Mouse (Mus musculus): Measurements from ENCODE around the gene Sema5b. TPM values are rescaled to one million over a fixed set of nuclear protein-coding genes. Genes with fewer than 3 reads are reported as not detected.

Gene Sema5b
- polyA plus RNA-seq, 1 experiment from 2014 or later, result 0.92 TPM

DNA sequence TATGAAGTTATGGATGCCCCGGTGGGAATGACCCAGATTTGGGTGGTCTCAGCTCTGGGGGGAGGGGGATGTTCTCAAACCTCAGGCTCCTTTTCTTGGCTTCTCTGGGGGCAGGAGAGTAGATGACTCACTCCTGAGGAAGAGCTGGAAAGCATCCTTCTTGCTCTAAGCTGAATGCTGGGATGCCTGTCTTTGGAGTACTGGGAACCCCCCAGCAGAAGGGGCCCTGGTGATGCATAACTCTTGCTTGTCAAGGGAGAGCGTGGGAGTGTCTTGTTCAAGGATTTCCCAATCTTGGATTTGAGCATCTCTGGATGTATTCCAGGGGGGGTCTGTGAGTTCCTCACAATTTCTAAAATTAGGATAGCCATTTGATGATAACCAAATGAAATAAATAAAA is 82.1 kb downstream of the Sema5b start:
- Histone ChIP-seq H3K4me1 (ENCODE audit: insufficient read depth, low read depth, low read length) (no peaks in the 10 kb centered on the region), H3K27me3 (replicated peaks; ENCODE audit: insufficient read depth, low read length) (no peaks in the 10 kb centered on the region), H3K27ac (ENCODE audit: low read length) (no peak overlapping the region), H3K9ac (replicated peaks; ENCODE audit: low read depth) (no peak overlapping the region), H3K36me3 (ENCODE audit: insufficient read depth, low read length) (no peaks in the 10 kb centered on the region), H3K4me3 (ENCODE audit: low read depth, low read length) (no peak overlapping the region), H3K4me2 (replicated peaks; ENCODE audit: low read depth, low read length) (no peak overlapping the region), H3K9me3 (ENCODE audit: low read length) (no peaks in the 10 kb centered on the region)
- TF ChIP-seq CTCF (IDR thresholded peaks at IDR 0.05) (no peak), EP300 (IDR thresholded peaks at IDR 0.05) (no peak)
- WGBS, result 68% methylated on average over 2 of the region's 2 CpGs
- ATAC-seq, result no peak
- DNase-seq (ENCODE audit: low spot score), result no peak

DNA sequence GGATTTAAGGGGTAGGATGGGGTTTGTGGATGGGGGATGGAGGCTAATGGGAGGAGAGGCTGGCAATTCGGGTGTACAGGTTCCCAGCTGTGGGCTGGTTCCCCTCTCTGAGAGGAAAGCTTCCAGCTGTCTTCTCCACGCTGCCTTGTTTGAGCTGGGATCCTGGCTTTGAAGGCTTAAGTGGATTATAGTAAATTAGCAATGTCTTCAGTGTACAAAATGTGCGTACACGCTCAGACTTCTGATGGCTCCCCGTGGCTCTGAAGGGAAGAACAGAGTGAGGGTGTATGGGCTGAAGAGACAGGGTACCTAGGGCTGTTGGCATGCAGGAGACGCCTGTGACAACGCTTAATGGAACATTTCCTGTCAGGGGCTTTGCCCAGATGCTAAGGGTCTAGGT is 83.0 kb downstream of the Sema5b start:
- ATAC-seq (no peak), DNase-seq (ENCODE audit: low spot score) (no peak)
- no peak overlapping the region for H3K9ac ChIP-seq (replicated peaks; ENCODE audit: low read depth)
- H3K27ac ChIP-seq (ENCODE audit: low read length), result no peak overlapping the region
- H3K9me3 ChIP-seq (ENCODE audit: low read length), result no peaks in the 10 kb centered on the region
- TF ChIP-seq CTCF (IDR thresholded peaks at IDR 0.05), result no peak
- no peak for TF ChIP-seq EP300 (IDR thresholded peaks at IDR 0.05)
- H3K4me1 ChIP-seq (ENCODE audit: insufficient read depth, low read depth, low read length), result no peaks in the 10 kb centered on the region
- no peaks in the 10 kb centered on the region for H3K36me3 ChIP-seq (ENCODE audit: insufficient read depth, low read length)
- H3K4me2 ChIP-seq (replicated peaks; ENCODE audit: low read depth, low read length), result no peak overlapping the region
- no peak overlapping the region for H3K4me3 ChIP-seq (ENCODE audit: low read depth, low read length)
- WGBS, result 59% methylated on average over 7 of the region's 7 CpGs
- no peaks in the 10 kb centered on the region for H3K27me3 ChIP-seq (replicated peaks; ENCODE audit: insufficient read depth, low read length)

DNA sequence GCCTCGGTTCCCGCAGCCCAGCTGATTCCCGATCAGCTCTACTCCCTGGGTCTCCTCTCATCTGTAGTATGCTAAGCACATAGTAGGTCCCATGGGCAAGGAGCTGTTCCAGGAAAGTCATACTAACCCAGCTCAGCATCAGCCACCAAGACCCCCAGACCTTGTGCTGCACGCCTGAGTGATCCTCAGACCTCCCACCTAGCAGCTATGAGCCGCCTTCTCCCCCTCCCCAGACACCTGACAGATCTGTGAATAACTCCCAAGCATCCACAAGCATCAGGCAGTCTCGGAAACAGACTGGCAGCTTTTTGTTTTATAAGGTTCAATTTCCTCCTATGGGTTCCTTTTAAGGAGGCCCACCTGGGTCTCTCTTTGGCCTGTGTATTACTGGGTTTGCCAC is 83.9 kb downstream of the Sema5b start:
- H3K4me1 ChIP-seq (ENCODE audit: insufficient read depth, low read depth, low read length), result no peaks in the 10 kb centered on the region
- H3K4me3 ChIP-seq (ENCODE audit: low read depth, low read length), result no peak overlapping the region
- no peak for DNase-seq (ENCODE audit: low spot score)
- no peaks in the 10 kb centered on the region for H3K27me3 ChIP-seq (replicated peaks; ENCODE audit: insufficient read depth, low read length)
- no peaks in the 10 kb centered on the region for H3K9me3 ChIP-seq (ENCODE audit: low read length)
- no peak overlapping the region for H3K4me2 ChIP-seq (replicated peaks; ENCODE audit: low read depth, low read length)
- H3K27ac ChIP-seq (ENCODE audit: low read length), result no peak overlapping the region
- TF ChIP-seq CTCF (IDR thresholded peaks at IDR 0.05) (no peak), EP300 (IDR thresholded peaks at IDR 0.05) (no peak)
- H3K9ac ChIP-seq (replicated peaks; ENCODE audit: low read depth), result no peak overlapping the region
- no peak for ATAC-seq
- no peaks in the 10 kb centered on the region for H3K36me3 ChIP-seq (ENCODE audit: insufficient read depth, low read length)
- WGBS, result 79% methylated on average over 6 of the region's 6 CpGs

GRCm38 (mm10) chr16:35625286-35626020 is 84.5 kb downstream of the Sema5b start:
- no peak for DNase-seq (ENCODE audit: low spot score)

DNA sequence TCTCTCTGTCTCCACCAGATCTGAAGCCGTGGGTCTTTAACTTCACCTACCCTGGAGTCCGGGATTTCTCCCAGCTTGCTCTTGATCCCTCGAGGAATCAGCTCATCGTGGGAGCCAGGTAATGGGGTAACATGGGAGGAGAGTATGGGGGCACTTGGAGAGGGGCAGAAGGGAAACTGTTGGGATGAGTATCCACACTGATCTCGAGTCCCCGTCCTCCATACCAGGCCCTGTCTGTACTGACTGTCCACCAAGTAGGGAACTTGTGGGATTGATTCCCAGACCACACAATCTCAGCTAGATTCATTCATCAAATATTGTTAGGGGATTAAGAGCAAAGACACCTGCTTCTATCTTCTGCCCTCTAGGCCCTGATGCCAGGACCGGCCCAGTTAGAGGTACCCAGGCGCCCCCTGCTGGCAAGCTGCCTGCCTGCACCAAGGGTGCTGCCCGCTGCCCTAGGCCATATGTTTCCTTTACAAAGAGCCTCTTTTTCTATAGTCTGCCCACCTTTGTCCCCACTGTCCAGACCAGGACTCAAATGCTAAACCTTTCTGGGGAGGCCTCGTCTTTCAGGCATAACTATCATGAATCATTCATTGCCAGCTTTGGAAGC is 87.2 kb downstream of the Sema5b start:
- no peak overlapping the region for H3K4me3 ChIP-seq (ENCODE audit: low read depth, low read length)
- H3K4me1 ChIP-seq (ENCODE audit: insufficient read depth, low read depth, low read length), result no peaks in the 10 kb centered on the region
- no peaks in the 10 kb centered on the region for H3K36me3 ChIP-seq (ENCODE audit: insufficient read depth, low read length)
- H3K27ac ChIP-seq (ENCODE audit: low read length), result no peak overlapping the region
- peak; percentile 97 for TF ChIP-seq CTCF (IDR thresholded peaks at IDR 0.05)
- no peak for TF ChIP-seq EP300 (IDR thresholded peaks at IDR 0.05)
- 33% methylated on average over 10 of the region's 10 CpGs for WGBS
- no peak overlapping the region for H3K9ac ChIP-seq (replicated peaks; ENCODE audit: low read depth)
- ATAC-seq (peak; percentile 62), DNase-seq (ENCODE audit: low spot score) (peak; percentile 78)
- no peaks in the 10 kb centered on the region for H3K27me3 ChIP-seq (replicated peaks; ENCODE audit: insufficient read depth, low read length)
- H3K9me3 ChIP-seq (ENCODE audit: low read length), result no peaks in the 10 kb centered on the region
- no peak overlapping the region for H3K4me2 ChIP-seq (replicated peaks; ENCODE audit: low read depth, low read length)

More at GRCm38 (mm10) chr16:35625286-35626020, 84.5 kb downstream of the Sema5b start:
- Histone ChIP-seq H3K4me3 (ENCODE audit: low read depth, low read length) (no peak overlapping the region), H3K4me2 (replicated peaks; ENCODE audit: low read depth, low read length) (no peak overlapping the region), H3K36me3 (ENCODE audit: insufficient read depth, low read length) (no peaks in the 10 kb centered on the region), H3K27me3 (replicated peaks; ENCODE audit: insufficient read depth, low read length) (no peaks in the 10 kb centered on the region), H3K4me1 (ENCODE audit: insufficient read depth, low read depth, low read length) (no peaks in the 10 kb centered on the region), H3K9me3 (ENCODE audit: low read length) (no peaks in the 10 kb centered on the region), H3K9ac (replicated peaks; ENCODE audit: low read depth) (no peak overlapping the region), H3K27ac (ENCODE audit: low read length) (no peak overlapping the region)
- TF ChIP-seq EP300 (IDR thresholded peaks at IDR 0.05), result no peak
- TF ChIP-seq CTCF (IDR thresholded peaks at IDR 0.05), result no peak
- 70% methylated on average over 16 of the region's 16 CpGs for WGBS
- no peak for ATAC-seq

DNA sequence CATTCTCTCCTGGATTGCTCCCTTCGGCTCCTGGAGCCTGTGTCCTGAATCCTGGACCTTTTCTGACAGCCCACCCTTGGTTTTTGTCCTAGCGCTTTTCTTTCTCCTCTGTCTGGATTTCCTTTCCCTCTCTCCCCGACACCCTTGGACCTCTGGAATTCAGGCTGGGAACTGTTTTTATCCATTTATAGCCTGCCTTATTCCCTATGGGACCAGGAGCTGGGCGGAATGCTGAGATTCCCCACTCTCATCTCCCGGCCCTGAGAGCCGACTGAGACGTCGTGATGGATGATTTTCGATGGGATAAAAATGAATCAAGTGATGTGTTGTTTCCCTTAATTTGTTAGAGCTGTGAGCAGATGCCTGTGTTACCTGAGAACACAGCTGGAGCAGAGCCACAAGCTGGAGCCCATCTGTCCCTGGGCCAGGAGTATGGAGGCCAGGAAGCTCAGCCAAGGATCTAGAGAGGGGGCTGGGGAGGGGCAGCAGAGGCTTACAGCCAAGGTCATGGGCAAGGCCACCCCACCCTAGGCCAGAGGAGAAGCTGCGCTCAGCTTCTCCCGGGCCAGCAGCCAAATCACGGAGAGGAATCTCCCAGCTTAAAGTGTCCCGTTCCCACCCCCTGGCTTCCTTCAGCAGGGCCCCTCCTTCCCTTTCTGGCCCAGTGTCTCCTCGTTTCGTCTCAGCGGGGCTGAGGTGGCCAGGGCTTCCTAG is 89.7 kb downstream of the Sema5b start:
- Histone ChIP-seq H3K4me1 (ENCODE audit: insufficient read depth, low read depth, low read length) (no peaks in the 10 kb centered on the region), H3K9ac (replicated peaks; ENCODE audit: low read depth) (no peak overlapping the region), H3K36me3 (ENCODE audit: insufficient read depth, low read length) (no peaks in the 10 kb centered on the region), H3K27ac (ENCODE audit: low read length) (no peak overlapping the region), H3K27me3 (replicated peaks; ENCODE audit: insufficient read depth, low read length) (no peaks in the 10 kb centered on the region), H3K9me3 (ENCODE audit: low read length) (no peaks in the 10 kb centered on the region), H3K4me2 (replicated peaks; ENCODE audit: low read depth, low read length) (no peak overlapping the region), H3K4me3 (ENCODE audit: low read depth, low read length) (no peak overlapping the region)
- no peak for TF ChIP-seq CTCF (IDR thresholded peaks at IDR 0.05)
- TF ChIP-seq EP300 (IDR thresholded peaks at IDR 0.05), result no peak
- ATAC-seq, result peak; percentile 52; the same call in 1 of the 2 replicates
- WGBS, result 47% methylated on average over 16 of the region's 16 CpGs
- peak; percentile 11 for DNase-seq (ENCODE audit: low spot score)
